Mouse (Mus musculus) stomach, embryonic 16.5 days (tissue): ENCODE data around the gene Ctso. TPM values are rescaled to one million over a fixed set of nuclear protein-coding genes. Genes with fewer than 3 reads are reported as not detected.

Experiments
- ATAC-seq: fragments of 200-750 bp; cut with Nextera tagmentation; 2 replicates; pipeline ENCODE4 v1.8.0; 2017; ENCODE audit warnings: moderate number of reproducible peaks, moderate TSS enrichment; ENCODE audit not compliant: insufficient read depth, low FRiP score
- H3K27ac ChIP-seq: fragments of 300-500 bp; sonication (generic); 2 replicates; pipeline ENCODE4 v1.5.1; 2014; ENCODE audit warnings: low read length
- H3K27me3 ChIP-seq: fragments of 300-500 bp; sonication (generic); 2 replicates; pipeline ENCODE4 v1.6.1; 2014; ENCODE audit warnings: low read length, control low read depth, mixed read lengths; ENCODE audit not compliant: control insufficient read depth, insufficient read depth
- H3K36me3 ChIP-seq: fragments of 300-500 bp; sonication (generic); 2 replicates; pipeline ENCODE4 v1.6.1; 2014; ENCODE audit warnings: low read length; ENCODE audit not compliant: control insufficient read depth, insufficient read depth
- H3K4me1 ChIP-seq: fragments of 300-500 bp; sonication (generic); 2 replicates; pipeline ENCODE4 v1.6.1; 2014; ENCODE audit warnings: low read length, control low read depth, mixed read lengths; ENCODE audit not compliant: control insufficient read depth, insufficient read depth
- H3K4me2 ChIP-seq: fragments of 300-500 bp; sonication (generic); 2 replicates; pipeline ENCODE4 v1.6.1; 2014; ENCODE audit warnings: low read depth, low read length, mixed read lengths
- H3K4me3 ChIP-seq: fragments of 300-500 bp; sonication (generic); replicated peaks from 2 replicates; pipeline ENCODE4 v1.5.1; 2014; ENCODE audit warnings: mild to moderate bottlenecking, low read length
- H3K9ac ChIP-seq: fragments of 300-500 bp; sonication (generic); 2 replicates; pipeline ENCODE4 v1.6.1; 2014; ENCODE audit warnings: low read length
- H3K9me3 ChIP-seq: fragments of 300-500 bp; sonication (generic); replicated peaks from 2 replicates; pipeline ENCODE4 v1.6.1; 2016; ENCODE audit warnings: low read length, control low read depth; ENCODE audit not compliant: control insufficient read depth
- WGBS: fragments of 180-500 bp; shearing (Covaris S2); extraction: QIAGEN DNeasy Blood & Tissue Kit; methylation state at CpG from one replicate; pipeline ENCODE4 v1.1.7; 2014; 5-methylcytosine and 5-hydroxymethylcytosine counted together
- polyA plus RNA-seq: library from polyadenylated mRNA; unstranded; fragments of >200 nt; fragmentation: Nextera tagmentation; extraction: Ambion mirVana; gene quantifications from 2 replicates; pipeline ENCODE4 v1.2.1, GENCODE M21; 2015

Ctso gene
- polyA plus RNA-seq, 1 experiment from 2014 or later: 19.3 TPM

GRCm38 (mm10) chr3:81976102-81976501 lies 43.7 kb downstream of the Ctso start, which contains the start of gene Tdo2:
TSS of gene Tdo2 (minus strand) at chr3:81976202.
- no peaks in the 10 kb centered on the region for H3K4me1 ChIP-seq
- no peak within 1 kb of the TSS for H3K27ac ChIP-seq
- no peak within 1 kb of the TSS for H3K9ac ChIP-seq
- no peaks in the 10 kb centered on the region for H3K36me3 ChIP-seq
- H3K9me3 ChIP-seq: no peaks in the 10 kb centered on the region
- H3K4me2 ChIP-seq: no peak within 1 kb of the TSS
- H3K27me3 ChIP-seq: no peaks in the 10 kb centered on the region
- ATAC-seq: no peak
- no peak within 1 kb of the TSS for H3K4me3 ChIP-seq

GRCm38 (mm10) chr3:81981576-81981975 lies 49.2 kb downstream of the Ctso start:
- no peak overlapping the region for H3K4me3 ChIP-seq
- no peaks in the 10 kb centered on the region for H3K9me3 ChIP-seq
- ATAC-seq: no peak
- 83% methylated on average over 5 of the region's 5 CpGs for WGBS
- H3K9ac ChIP-seq: no peak overlapping the region
- no peak overlapping the region for H3K27ac ChIP-seq
- H3K36me3 ChIP-seq: no peaks in the 10 kb centered on the region
- H3K27me3 ChIP-seq: no peaks in the 10 kb centered on the region
- H3K4me1 ChIP-seq: no peaks in the 10 kb centered on the region
- no peak overlapping the region for H3K4me2 ChIP-seq

- Histone ChIP-seq H3K9me3 (no peaks in the 10 kb centered on the region), H3K27ac (no peak within 1 kb of the TSS), H3K27me3 (no peaks in the 10 kb centered on the region), H3K4me1 (no peaks in the 10 kb centered on the region), H3K36me3 (no peaks in the 10 kb centered on the region), H3K4me3 (no peak within 1 kb of the TSS), H3K9ac (no peak within 1 kb of the TSS), H3K4me2 (no peak within 1 kb of the TSS)
- ATAC-seq: no peak
- 76% methylated on average over 5 of the region's 5 CpGs for WGBS
These were observed 49.6 kb downstream of the Ctso start, which contains the start of gene Asic5 for GRCm38 (mm10) chr3:81981990-81982389. TSS of gene Asic5 (plus strand) at chr3:81982290.

DNA sequence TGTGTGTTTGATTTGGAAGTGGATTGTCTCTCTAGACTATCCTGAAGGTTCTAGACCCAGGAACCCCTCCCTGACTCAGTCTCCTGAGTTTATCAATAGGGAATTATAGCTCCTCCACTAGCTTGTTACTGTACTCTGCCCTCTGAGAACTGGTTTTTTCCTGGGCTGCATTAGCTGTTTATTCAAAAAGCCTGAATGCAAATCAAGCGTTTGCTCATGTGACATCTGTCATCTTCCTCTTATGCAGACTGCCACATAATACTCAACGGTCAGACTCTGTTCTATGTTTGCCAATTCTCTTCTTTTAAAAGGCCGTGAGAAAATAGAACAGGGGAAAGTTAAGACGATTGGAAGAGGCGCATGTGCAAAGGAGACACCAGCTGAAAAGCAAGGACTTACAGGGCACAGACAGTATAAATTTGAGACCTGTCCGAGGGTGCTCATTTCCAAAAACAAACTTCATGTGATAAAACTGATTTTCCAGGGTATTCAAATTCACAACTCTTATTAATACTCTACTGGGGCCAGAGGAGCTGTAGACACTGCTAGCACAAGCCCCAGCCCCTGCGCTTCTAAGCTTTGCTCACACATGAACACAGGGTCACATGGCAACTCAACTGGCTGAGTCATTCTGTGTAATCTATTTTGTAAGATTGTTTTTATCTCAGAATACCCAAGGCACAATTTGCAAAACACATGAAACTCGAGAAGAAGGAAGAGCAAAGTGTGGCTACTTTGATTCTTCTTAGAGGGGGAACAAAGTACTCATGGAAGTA lies 50.9 kb downstream of the Ctso start:
- 63% methylated on average over 8 of the region's 8 CpGs for WGBS
- Histone ChIP-seq H3K9ac (no peak overlapping the region), H3K4me3 (no peak overlapping the region), H3K36me3 (no peaks in the 10 kb centered on the region), H3K9me3 (no peaks in the 10 kb centered on the region), H3K4me1 (no peaks in the 10 kb centered on the region), H3K27ac (no peak overlapping the region), H3K4me2 (no peak overlapping the region), H3K27me3 (no peaks in the 10 kb centered on the region)
- ATAC-seq: peak; percentile 47; the same call in 1 of the 2 replicates

GRCm38 (mm10) chr3:81985100-81985499 lies 52.7 kb downstream of the Ctso start:
- Histone ChIP-seq H3K36me3 (no peaks in the 10 kb centered on the region), H3K27me3 (no peaks in the 10 kb centered on the region), H3K4me2 (no peak overlapping the region), H3K4me3 (no peak overlapping the region), H3K9ac (no peak overlapping the region), H3K9me3 (no peaks in the 10 kb centered on the region), H3K4me1 (peaks cover 3% of the 10 kb centered on the region; the same call in 1 of the 2 replicates), H3K27ac (no peak overlapping the region)
- WGBS: 61% methylated on average over 1 of the region's 1 CpGs
- no peak for ATAC-seq

- H3K36me3 ChIP-seq: no peaks in the 10 kb centered on the region
- no peak overlapping the region for H3K4me2 ChIP-seq
- H3K4me1 ChIP-seq: peaks cover 3% of the 10 kb centered on the region; the same call in 1 of the 2 replicates
- H3K9ac ChIP-seq: no peak overlapping the region
- no peak for ATAC-seq
- no peak overlapping the region for H3K4me3 ChIP-seq
- no peaks in the 10 kb centered on the region for H3K9me3 ChIP-seq
- no peak overlapping the region for H3K27ac ChIP-seq
- WGBS: 73% methylated on average over 2 of the region's 2 CpGs
- no peaks in the 10 kb centered on the region for H3K27me3 ChIP-seq
These were observed 53.7 kb downstream of the Ctso start for GRCm38 (mm10) chr3:81986103-81986502.

DNA sequence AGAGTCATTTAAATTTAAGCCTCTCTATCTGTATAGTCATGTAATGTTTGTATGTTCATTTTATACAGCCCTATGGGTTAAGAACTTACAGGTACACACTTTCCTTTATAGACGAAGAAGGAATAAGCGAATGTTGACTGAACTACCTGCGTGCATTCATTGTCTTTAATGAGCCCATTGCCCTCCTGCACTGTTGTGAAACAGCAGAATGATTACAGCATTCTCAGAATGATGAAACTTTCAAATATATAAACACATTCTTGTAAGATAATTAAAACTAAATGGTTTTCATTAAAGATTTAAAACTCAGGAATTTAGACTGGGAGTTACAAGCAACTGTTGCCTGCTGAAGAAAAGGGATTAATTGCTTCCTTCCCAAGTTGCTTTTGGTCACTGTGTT lies 55.2 kb downstream of the Ctso start:
- peaks cover 3% of the 10 kb centered on the region; the same call in 1 of the 2 replicates for H3K4me1 ChIP-seq
- no peak overlapping the region for H3K27ac ChIP-seq
- H3K27me3 ChIP-seq: no peaks in the 10 kb centered on the region
- no peak for ATAC-seq
- WGBS: 91% methylated on average over 3 of the region's 3 CpGs
- H3K9me3 ChIP-seq: no peaks in the 10 kb centered on the region
- H3K36me3 ChIP-seq: no peaks in the 10 kb centered on the region
- H3K9ac ChIP-seq: no peak overlapping the region
- H3K4me3 ChIP-seq: no peak overlapping the region
- no peak overlapping the region for H3K4me2 ChIP-seq

- H3K4me1 ChIP-seq: peaks cover 3% of the 10 kb centered on the region; the same call in 1 of the 2 replicates
- ATAC-seq: no peak
- no peak overlapping the region for H3K4me2 ChIP-seq
- H3K4me3 ChIP-seq: no peak overlapping the region
- no peaks in the 10 kb centered on the region for H3K9me3 ChIP-seq
- no peak overlapping the region for H3K27ac ChIP-seq
- no peaks in the 10 kb centered on the region for H3K27me3 ChIP-seq
- H3K9ac ChIP-seq: no peak overlapping the region
- whole genome bisulfite sequencing: 18% methylated on average over 2 of the region's 2 CpGs
- no peaks in the 10 kb centered on the region for H3K36me3 ChIP-seq
These were observed 57.3 kb downstream of the Ctso start for GRCm38 (mm10) chr3:81989692-81990141.

DNA sequence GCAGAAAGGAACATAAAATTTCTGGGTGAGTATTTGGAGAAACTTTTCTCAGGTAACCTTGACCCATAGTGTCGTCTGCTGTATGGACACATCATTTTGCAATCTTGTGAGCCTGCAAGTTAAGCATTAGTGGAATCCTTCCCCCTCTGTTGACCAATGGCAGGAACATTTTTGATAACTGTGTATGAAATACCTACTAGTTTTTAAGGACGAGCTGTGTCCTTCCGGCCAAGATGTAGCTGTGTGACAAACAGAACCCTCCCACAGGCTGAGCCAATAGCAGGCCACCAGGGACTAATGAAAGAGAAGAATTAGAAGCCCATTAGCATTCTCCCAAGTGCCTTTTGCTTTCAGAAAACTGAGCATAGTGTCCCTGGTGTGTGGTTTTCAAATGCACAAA lies 58.1 kb downstream of the Ctso start:
- Histone ChIP-seq H3K9me3 (no peaks in the 10 kb centered on the region), H3K9ac (no peak overlapping the region), H3K4me2 (no peak overlapping the region), H3K27ac (no peak overlapping the region), H3K36me3 (no peaks in the 10 kb centered on the region), H3K4me1 (peaks cover 3% of the 10 kb centered on the region; the same call in 1 of the 2 replicates), H3K4me3 (no peak overlapping the region), H3K27me3 (no peaks in the 10 kb centered on the region)
- no peak for ATAC-seq
- 66% methylated on average over 3 of the region's 3 CpGs for WGBS
